Mouse (Mus musculus) naive thymus-derived CD4-positive, alpha-beta T cell, adult 5 months (primary cell): ENCODE results near the gene Olfr311. TPM values are rescaled to one million over a fixed set of nuclear protein-coding genes. Genes with fewer than 3 reads are reported as not detected.

Experiments
- polyA plus RNA-seq: library from polyadenylated mRNA; unstranded; fragments of 100-300 nt; shearing (Covaris generic); gene quantifications from one replicate; pipeline ENCODE4 v1.2.1, GENCODE M21; 2017

The Olfr311 gene
- polyA plus RNA-seq: not detected

GRCm38 (mm10) chr11:58838951-58839350 is at the start of gene Olfr311:
TSS of gene Olfr311 (plus strand) at chr11:58839251.

GRCm38 (mm10) chr11:58801558-58802228 is 37.4 kb upstream of the Olfr311 start, which contains the start of gene Fam183b:
TSS of gene Fam183b (minus strand) at chr11:58801960.

GRCm38 (mm10) chr11:58814700-58815099 is 24.4 kb upstream of the Olfr311 start, which contains the start of gene Olfr313:
TSS of gene Olfr313 (plus strand) at chr11:58815000.

GRCm38 (mm10) chr11:58828937-58829336 is 10.1 kb upstream of the Olfr311 start, which contains the start of gene Olfr312:
TSS of gene Olfr312 (plus strand) at chr11:58829237.

GRCm38 (mm10) chr11:58846919-58847461 is 7.9 kb downstream of the Olfr311 start, which contains the start of gene Gm12258:
TSS of gene Gm12258 (plus strand) at chr11:58847158.

GRCm38 (mm10) chr11:58867039-58867953 is 28.2 kb downstream of the Olfr311 start, which contains the start of gene 2810021J22Rik:
TSS of gene 2810021J22Rik (plus strand) at chr11:58867216.

Other genes with a start within 250 kb of the Olfr311 start
- gene Olfr324, start 244.1 kb upstream of the Olfr311 start, polyA plus RNA-seq: not detected
- not detected for gene 2210407C18Rik, start 223.2 kb upstream of the Olfr311 start, polyA plus RNA-seq
- not detected for gene Olfr323, start 208.8 kb upstream of the Olfr311 start, polyA plus RNA-seq
- not detected for gene Trim58, start 198.8 kb upstream of the Olfr311 start, polyA plus RNA-seq
- not detected for gene Olfr322, start 180.5 kb upstream of the Olfr311 start, polyA plus RNA-seq
- gene Olfr320, start 158.2 kb upstream of the Olfr311 start, polyA plus RNA-seq: not detected
- not detected for gene Olfr319, start 140.1 kb upstream of the Olfr311 start, polyA plus RNA-seq
- not detected for gene Olfr318, start 115.2 kb upstream of the Olfr311 start, polyA plus RNA-seq
- not detected for gene Olfr317, start 100.0 kb upstream of the Olfr311 start, polyA plus RNA-seq
- not detected for gene Olfr316, start 86.5 kb upstream of the Olfr311 start, polyA plus RNA-seq
- not detected for gene Olfr315, start 66.1 kb upstream of the Olfr311 start, polyA plus RNA-seq
- gene Olfr314, start 56.3 kb upstream of the Olfr311 start, polyA plus RNA-seq: not detected
- gene Fam183b, start 37.3 kb upstream of the Olfr311 start, polyA plus RNA-seq: not detected
- not detected for gene Olfr313, start 24.3 kb upstream of the Olfr311 start, polyA plus RNA-seq
- gene Olfr312, start 10.0 kb upstream of the Olfr311 start, polyA plus RNA-seq: 0.20 TPM
- gene Gm12258, start 7.9 kb downstream of the Olfr311 start, polyA plus RNA-seq: 5.2 TPM
- gene 2810021J22Rik, start 28.0 kb downstream of the Olfr311 start, polyA plus RNA-seq: 4.9 TPM
- 6.8 TPM for gene Zfp39, start 65.0 kb downstream of the Olfr311 start, polyA plus RNA-seq
- gene Btnl10, start 78.7 kb downstream of the Olfr311 start, polyA plus RNA-seq: 0.20 TPM
- gene Rnf187, start 99.7 kb downstream of the Olfr311 start, polyA plus RNA-seq: 225 TPM
- 16.1 TPM for gene Hist3h2ba, start 109.7 kb downstream of the Olfr311 start, polyA plus RNA-seq
- gene Hist3h2a, start 115.4 kb downstream of the Olfr311 start, polyA plus RNA-seq: 34.0 TPM
- 0.36 TPM for gene Trim17, start 115.4 kb downstream of the Olfr311 start, polyA plus RNA-seq
- gene Trim11, start 138.8 kb downstream of the Olfr311 start, polyA plus RNA-seq: 51.5 TPM